Mouse (Mus musculus) intestine, postnatal 0 days (tissue): ENCODE data around the gene Tmc2. TPM values are rescaled to one million over a fixed set of nuclear protein-coding genes. Genes with fewer than 3 reads are reported as not detected.
A peak's percentile ranks its signal among the peaks of the same experiment; 100 is the strongest.

Experiments
- ATAC-seq: fragments of 200-750 bp; cut with Nextera tagmentation; 2 replicates; pipeline ENCODE4 v1.8.0; 2017; ENCODE audit warnings: mild to moderate bottlenecking, moderate TSS enrichment, moderate library complexity
- H3K27ac ChIP-seq: fragments of 300-500 bp; sonication (generic); 2 replicates; pipeline ENCODE4 v1.5.1; 2014; ENCODE audit warnings: mild to moderate bottlenecking, low read depth, low read length, moderate library complexity
- H3K27me3 ChIP-seq: fragments of 300-500 bp; sonication (generic); replicated peaks from 2 replicates; pipeline ENCODE4 v1.6.1; 2014; ENCODE audit warnings: low read length, mixed read lengths; ENCODE audit not compliant: control insufficient read depth, insufficient read depth
- H3K36me3 ChIP-seq: fragments of 300-500 bp; sonication (generic); 2 replicates; pipeline ENCODE4 v1.6.1; 2014; ENCODE audit warnings: mild to moderate bottlenecking, moderate library complexity; ENCODE audit not compliant: control insufficient read depth, insufficient read depth
- H3K4me1 ChIP-seq: fragments of 300-500 bp; sonication (generic); replicated peaks from 2 replicates; pipeline ENCODE4 v1.6.1; 2014; ENCODE audit warnings: antibody characterized with exemption, low read length, mixed read lengths; ENCODE audit not compliant: control insufficient read depth, insufficient read depth
- H3K4me2 ChIP-seq: fragments of 300-500 bp; sonication (generic); replicated peaks from 2 replicates; pipeline ENCODE4 v1.6.1; 2014; ENCODE audit warnings: low read depth, mild to moderate bottlenecking, moderate library complexity
- H3K4me3 ChIP-seq: fragments of 300-500 bp; sonication (generic); 2 replicates; pipeline ENCODE4 v1.5.1; 2014; ENCODE audit warnings: low read depth, low read length
- H3K9ac ChIP-seq: fragments of 300-500 bp; sonication (generic); 2 replicates; pipeline ENCODE4 v1.6.1; 2014; ENCODE audit warnings: mild to moderate bottlenecking, low read depth, low read length
- H3K9me3 ChIP-seq: fragments of 300-500 bp; sonication (generic); 2 replicates; pipeline ENCODE4 v1.6.1; 2016; ENCODE audit warnings: mixed run types; ENCODE audit not compliant: control insufficient read depth
- CTCF ChIP-seq: sonication (generic); IDR thresholded peaks from 2 replicates; pipeline ENCODE4 v1.5.1; 2016; ENCODE audit warnings: low read depth, mild to moderate bottlenecking, control low read depth, antibody characterized with exemption, moderate library complexity
- WGBS: fragments of 180-500 bp; shearing (Covaris S2); extraction: QIAGEN DNeasy Blood & Tissue Kit; methylation state at CpG from one replicate; pipeline ENCODE4 v1.1.7; 2014; 5-methylcytosine and 5-hydroxymethylcytosine counted together
- polyA plus RNA-seq: library from polyadenylated mRNA; unstranded; fragments of >200 nt; fragmentation: Nextera tagmentation; extraction: Ambion mirVana; gene quantifications from 2 replicates; pipeline ENCODE4 v1.2.1, GENCODE M21; 2015

The Tmc2 gene
- polyA plus RNA-seq, 1 experiment from 2014 or later: not detected

GRCm38 (mm10) chr2:130162701-130163100, 32.3 kb upstream of the Tmc2 start:
- Histone ChIP-seq H3K27me3 (no peaks in the 10 kb centered on the region), H3K4me3 (no peak overlapping the region), H3K27ac (no peak overlapping the region), H3K4me2 (no peak overlapping the region), H3K9me3 (no peaks in the 10 kb centered on the region), H3K4me1 (no peaks in the 10 kb centered on the region), H3K9ac (no peak overlapping the region), H3K36me3 (0 out of 2 replicates have a peak, but pooled peaks cover 6% of the 10 kb centered on the region)
- ATAC-seq: no peak
- 66% methylated on average over 5 of the region's 5 CpGs for WGBS
- no peak for TF ChIP-seq CTCF

- H3K4me1 ChIP-seq: no peaks in the 10 kb centered on the region
Observed at GRCm38 (mm10) chr2:130166311-130167214, 28.4 kb upstream of the Tmc2 start.

GRCm38 (mm10) chr2:130167861-130168260, 27.1 kb upstream of the Tmc2 start:
- peak; percentile 84 for TF ChIP-seq CTCF
- H3K9me3 ChIP-seq: no peaks in the 10 kb centered on the region
- 47% methylated on average over 3 of the region's 3 CpGs for WGBS

More at GRCm38 (mm10) chr2:130166311-130167214, 28.4 kb upstream of the Tmc2 start:
- no peak for ATAC-seq
- WGBS: 73% methylated on average over 9 of the region's 9 CpGs
- Histone ChIP-seq H3K36me3 (peaks cover 32% of the 10 kb centered on the region), H3K27ac (no peak overlapping the region), H3K9me3 (no peaks in the 10 kb centered on the region), H3K4me2 (no peak overlapping the region), H3K27me3 (no peaks in the 10 kb centered on the region), H3K4me3 (no peak overlapping the region), H3K9ac (no peak overlapping the region)
- peak; percentile 68 for TF ChIP-seq CTCF

GRCm38 (mm10) chr2:130171674-130172073, 23.3 kb upstream of the Tmc2 start:
- H3K27ac ChIP-seq: no peak overlapping the region
- no peak for TF ChIP-seq CTCF
- 79% methylated on average over 2 of the region's 2 CpGs for WGBS

More at GRCm38 (mm10) chr2:130167861-130168260, 27.1 kb upstream of the Tmc2 start:
- H3K4me2 ChIP-seq: no peak overlapping the region
- H3K27ac ChIP-seq: no peak overlapping the region
- no peak overlapping the region for H3K9ac ChIP-seq
- no peak for ATAC-seq
- H3K36me3 ChIP-seq: peaks cover 45% of the 10 kb centered on the region
- no peaks in the 10 kb centered on the region for H3K27me3 ChIP-seq
- no peak overlapping the region for H3K4me3 ChIP-seq
- no peaks in the 10 kb centered on the region for H3K4me1 ChIP-seq

GRCm38 (mm10) chr2:130176820-130177219, 18.2 kb upstream of the Tmc2 start:
- peak overlapping the region; percentile 74; the same call in 1 of the 2 replicates for H3K4me2 ChIP-seq
- no peaks in the 10 kb centered on the region for H3K27me3 ChIP-seq
- H3K27ac ChIP-seq: no peak overlapping the region
- H3K9ac ChIP-seq: no peak overlapping the region; the same call in 1 of the 2 replicates
- ATAC-seq: no peak
- peaks cover 38% of the 10 kb centered on the region for H3K36me3 ChIP-seq
- TF ChIP-seq CTCF: no peak
- H3K9me3 ChIP-seq: no peaks in the 10 kb centered on the region
- no peaks in the 10 kb centered on the region for H3K4me1 ChIP-seq
- WGBS: 46% methylated on average over 8 of the region's 8 CpGs
- H3K4me3 ChIP-seq: no peak overlapping the region

More at GRCm38 (mm10) chr2:130171674-130172073, 23.3 kb upstream of the Tmc2 start:
- no peak overlapping the region for H3K4me3 ChIP-seq
- ATAC-seq: no peak
- no peaks in the 10 kb centered on the region for H3K27me3 ChIP-seq
- H3K9ac ChIP-seq: no peak overlapping the region
- H3K9me3 ChIP-seq: no peaks in the 10 kb centered on the region
- H3K4me2 ChIP-seq: no peak overlapping the region
- H3K4me1 ChIP-seq: no peaks in the 10 kb centered on the region
- peaks cover 68% of the 10 kb centered on the region for H3K36me3 ChIP-seq

- peak overlapping the region; percentile 84 for H3K4me3 ChIP-seq
- H3K9me3 ChIP-seq: no peaks in the 10 kb centered on the region
- no peak for ATAC-seq
- peaks cover 23% of the 10 kb centered on the region for H3K36me3 ChIP-seq
- peak overlapping the region; percentile 74 for H3K4me2 ChIP-seq
- H3K4me1 ChIP-seq: no peaks in the 10 kb centered on the region
- no peak for TF ChIP-seq CTCF
- H3K27ac ChIP-seq: peak overlapping the region; percentile 92
- peak overlapping the region; percentile 99 for H3K9ac ChIP-seq
- no peaks in the 10 kb centered on the region for H3K27me3 ChIP-seq
- WGBS: under 1% methylated on average over 11 of the region's 11 CpGs
Observed at GRCm38 (mm10) chr2:130178381-130178705, 16.7 kb upstream of the Tmc2 start.
